Mouse (Mus musculus) myocyte (in vitro differentiated cells): ENCODE data around the gene Col4a1.

Experiments
- CEBPB ChIP-seq: IDR thresholded peaks from 2 replicates; pipeline ENCODE4 v1.6.1; 2011; ENCODE audit warnings: mild to moderate bottlenecking, moderate library complexity; ENCODE audit not compliant: poor library complexity, insufficient read depth, severe bottlenecking
- E2F4 ChIP-seq: IDR thresholded peaks from one replicate; pipeline ENCODE4 v1.6.1; 2011; ENCODE audit warnings: mild to moderate bottlenecking, control low read depth, moderate library complexity; ENCODE audit not compliant: insufficient read depth
- MAX ChIP-seq: IDR thresholded peaks from one replicate; pipeline ENCODE4 v1.6.1; 2011; ENCODE audit warnings: low read depth, mild to moderate bottlenecking, control low read depth
- MYOD1 ChIP-seq, 3 experiments: IDR thresholded peaks; one replicate each; pipeline ENCODE4 v1.6.1; 2011; ENCODE audit warnings: control low read depth in 2 of 3, low read depth in 2 of 3, mild to moderate bottlenecking in 2 of 3, moderate library complexity in 1 of 3; ENCODE audit not compliant: insufficient read length in 2 of 3, control insufficient read depth in 1 of 3
- MYOG ChIP-seq, 3 experiments: IDR thresholded peaks; one replicate each; pipeline ENCODE4 v1.6.1; 2011; ENCODE audit warnings: control low read depth in 2 of 3, low read depth in 2 of 3, mild to moderate bottlenecking in 2 of 3; ENCODE audit not compliant: insufficient read length in 2 of 3, control insufficient read depth in 1 of 3, insufficient read depth in 1 of 3
- POLR2A ChIP-seq: IDR thresholded peaks from one replicate; pipeline ENCODE4 v1.6.1; 2011; ENCODE audit warnings: low read depth, mild to moderate bottlenecking, control low read depth, moderate library complexity; ENCODE audit not compliant: insufficient read length
- POLR2AphosphoS2 ChIP-seq: IDR thresholded peaks from one replicate; pipeline ENCODE4 v1.6.1; 2011; ENCODE audit warnings: low read depth, control low read depth; ENCODE audit not compliant: insufficient read length
- REST ChIP-seq: IDR thresholded peaks from one replicate; pipeline ENCODE4 v1.6.1; 2011; ENCODE audit warnings: mild to moderate bottlenecking, control low read depth, moderate library complexity; ENCODE audit not compliant: insufficient read depth, insufficient read length
- SRF ChIP-seq: IDR thresholded peaks from one replicate; pipeline ENCODE4 v1.6.1; 2011; ENCODE audit warnings: low read depth; ENCODE audit not compliant: control insufficient read depth, insufficient read length
- TCF12 ChIP-seq: IDR thresholded peaks from one replicate; pipeline ENCODE4 v1.6.1; 2011; ENCODE audit warnings: mild to moderate bottlenecking, control low read depth; ENCODE audit not compliant: poor library complexity, insufficient read depth, severe bottlenecking
- TCF3 ChIP-seq: IDR thresholded peaks from one replicate; pipeline ENCODE4 v1.6.1; 2011; ENCODE audit warnings: low read depth, control low read depth; ENCODE audit not compliant: insufficient read length
- USF1 ChIP-seq: IDR thresholded peaks from one replicate; pipeline ENCODE4 v1.6.1; 2011; ENCODE audit warnings: low read depth, mild to moderate bottlenecking, control low read depth, moderate library complexity

DNA sequence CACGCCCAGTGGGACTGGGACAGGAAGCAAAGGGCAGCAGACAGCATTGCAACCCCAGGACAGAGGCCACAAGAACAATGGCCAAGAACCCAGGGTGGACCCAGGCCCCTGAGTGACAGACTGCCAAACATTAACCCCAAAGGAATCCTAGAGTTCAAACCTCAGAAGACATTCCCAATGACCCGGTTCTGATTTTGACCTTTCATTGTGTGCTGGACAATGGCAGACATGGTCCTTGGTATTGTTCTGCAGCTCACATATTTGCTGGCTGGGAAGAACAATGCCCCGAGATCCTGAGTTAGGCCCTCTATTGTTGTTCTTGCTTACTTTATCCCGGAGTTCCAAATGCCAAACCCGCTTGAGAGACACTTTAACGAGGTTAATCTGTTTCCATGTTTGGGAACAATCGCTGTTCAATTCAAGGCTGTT is 4.0 kb downstream of the Col4a1 start:
- no peak for TF ChIP-seq MYOD1 (IDR thresholded peaks at IDR 0.05; ENCODE audit: control insufficient read depth in 1 of 3, insufficient read length in 2 of 3, low read depth in 2 of 3)
- no peak for TF ChIP-seq TCF12
- no peak for TF ChIP-seq E2F4
- no peak for TF ChIP-seq POLR2A
- TF ChIP-seq REST = no peak
- TF ChIP-seq USF1 = no peak
- no peak for TF ChIP-seq MAX
- TF ChIP-seq CEBPB = no peak
- no peak for TF ChIP-seq POLR2AphosphoS2
- no peak for TF ChIP-seq SRF
- TF ChIP-seq MYOG (IDR thresholded peaks at IDR 0.05; ENCODE audit: control insufficient read depth in 1 of 3, insufficient read depth in 1 of 3, insufficient read length in 2 of 3, low read depth in 2 of 3) = no peak
- TF ChIP-seq TCF3 = no peak
